Mouse (Mus musculus): ENCODE measurements at regions not wholly inside any gene's neighbourhood (a gene's known extent, or its start where the extent isn't known, plus 50 kb on each side); places are given as distances from the start of the nearest gene placed in this dataset.

- TF ChIP-seq MXI1 (IDR thresholded peaks at IDR 0.05; ENCODE audit: low read depth, low read length), result no peak
- no peak for TF ChIP-seq CTCF (IDR thresholded peaks at IDR 0.05 in 2 of 3, conservative IDR thresholded peaks at IDR 0.05 in 1 of 3; ENCODE audit: control insufficient read depth in 1 of 3, insufficient read depth in 1 of 3, low read depth in 2 of 3, low read length in 3 of 3, poor library complexity in 1 of 3, severe bottlenecking in 1 of 3)
- no peak for TF ChIP-seq E2F4 (IDR thresholded peaks at IDR 0.05; ENCODE audit: borderline replicate concordance, low read depth, low read length)
- TF ChIP-seq EP300 (IDR thresholded peaks at IDR 0.05; ENCODE audit: low read depth in 1 of 2, low read length in 2 of 2), result no peak
- no peak for TF ChIP-seq BHLHE40 (IDR thresholded peaks at IDR 0.05; ENCODE audit: borderline replicate concordance, low read depth, low read length)
- no peak for TF ChIP-seq MEF2A (IDR thresholded peaks at IDR 0.05; ENCODE audit: extremely low read depth, insufficient replicate concordance, low read depth, low read length, poor library complexity, severe bottlenecking)
- no peak for TF ChIP-seq ETS1 (IDR thresholded peaks at IDR 0.05; ENCODE audit: low read depth, low read length)
Measured at GRCm38 (mm10) chr9:84319338-84319737, 394.4 kb downstream of the Bckdhb start.
